Mouse (Mus musculus): ENCODE measurements around the gene Akap7. TPM values are rescaled to one million over a fixed set of nuclear protein-coding genes. Genes with fewer than 3 reads are reported as not detected.

Akap7 gene
- polyA plus RNA-seq, 1 experiment from 2014 or later = 20.7 TPM

GRCm38 (mm10) chr10:25296286-25296656 lies 11.4 kb downstream of the Akap7 start:
- 44% methylated on average over 8 of the region's 8 CpGs for WGBS
- Histone ChIP-seq H3K4me2 (peak overlapping the region; percentile 69), H3K4me1 (peaks cover 10% of the 10 kb centered on the region; the same call in 1 of the 2 replicates), H3K4me3 (replicated peaks) (peak overlapping the region; percentile 64), H3K27ac (peak overlapping the region; percentile 84; the same call in 1 of the 2 replicates), H3K27me3 (no peaks in the 10 kb centered on the region), H3K9me3 (no peaks in the 10 kb centered on the region), H3K36me3 (replicated peaks) (no peaks in the 10 kb centered on the region), H3K9ac (peak overlapping the region; percentile 81)
- peak; percentile 12 for ATAC-seq (ENCODE audit: low FRiP score)

GRCm38 (mm10) chr10:25295836-25296235 lies 11.8 kb downstream of the Akap7 start:
- 89% methylated on average over 9 of the region's 9 CpGs for WGBS
- no peak for ATAC-seq (ENCODE audit: low FRiP score)
- no peak overlapping the region for H3K4me3 ChIP-seq (replicated peaks)
- H3K36me3 ChIP-seq (replicated peaks) = no peaks in the 10 kb centered on the region
- peaks cover 10% of the 10 kb centered on the region; the same call in 1 of the 2 replicates for H3K4me1 ChIP-seq
- no peaks in the 10 kb centered on the region for H3K27me3 ChIP-seq
- H3K27ac ChIP-seq = no peak overlapping the region
- no peaks in the 10 kb centered on the region for H3K9me3 ChIP-seq
- no peak overlapping the region for H3K4me2 ChIP-seq
- no peak overlapping the region for H3K9ac ChIP-seq

- no peak for ATAC-seq (ENCODE audit: low FRiP score)
- Histone ChIP-seq H3K4me2 (no peak overlapping the region), H3K27ac (no peak overlapping the region), H3K9me3 (no peaks in the 10 kb centered on the region), H3K36me3 (replicated peaks) (no peaks in the 10 kb centered on the region), H3K27me3 (no peaks in the 10 kb centered on the region), H3K4me1 (peaks cover 10% of the 10 kb centered on the region; the same call in 1 of the 2 replicates), H3K4me3 (replicated peaks) (no peak overlapping the region), H3K9ac (no peak overlapping the region)
- WGBS = 83% methylated on average over 7 of the region's 7 CpGs
Observed at GRCm38 (mm10) chr10:25294999-25295398, 12.7 kb downstream of the Akap7 start.

- Histone ChIP-seq H3K9ac (no peak overlapping the region), H3K27me3 (no peaks in the 10 kb centered on the region), H3K4me1 (peaks cover 10% of the 10 kb centered on the region; the same call in 1 of the 2 replicates), H3K36me3 (replicated peaks) (no peaks in the 10 kb centered on the region), H3K27ac (no peak overlapping the region), H3K4me2 (no peak overlapping the region), H3K9me3 (no peaks in the 10 kb centered on the region), H3K4me3 (replicated peaks) (no peak overlapping the region)
- ATAC-seq (ENCODE audit: low FRiP score) = no peak
- 95% methylated on average over 3 of the region's 3 CpGs for WGBS
Observed at GRCm38 (mm10) chr10:25293796-25294195, 13.9 kb downstream of the Akap7 start.

DNA sequence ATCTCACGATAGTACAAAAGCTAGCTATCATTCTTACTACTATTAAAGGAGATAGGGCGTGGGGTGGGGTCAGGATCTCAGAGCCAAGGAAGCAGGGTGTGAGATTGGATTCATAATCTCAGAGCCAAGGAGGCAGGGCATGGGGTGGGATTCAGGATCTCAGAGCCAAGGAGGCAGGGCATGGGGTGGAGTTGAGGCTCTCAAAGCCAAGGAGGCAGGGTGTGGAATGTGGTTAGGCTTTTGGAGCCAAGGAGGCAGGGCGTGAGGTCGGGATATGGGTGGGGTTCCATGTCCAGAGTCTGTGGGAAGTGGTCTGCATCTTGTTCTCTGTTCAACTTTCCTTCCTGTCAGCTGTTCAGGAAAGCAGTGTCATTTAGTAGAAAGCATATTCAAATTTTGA lies 16.6 kb downstream of the Akap7 start:
- ATAC-seq (ENCODE audit: low FRiP score) = no peak
- WGBS = 90% methylated on average over 4 of the region's 4 CpGs

DNA sequence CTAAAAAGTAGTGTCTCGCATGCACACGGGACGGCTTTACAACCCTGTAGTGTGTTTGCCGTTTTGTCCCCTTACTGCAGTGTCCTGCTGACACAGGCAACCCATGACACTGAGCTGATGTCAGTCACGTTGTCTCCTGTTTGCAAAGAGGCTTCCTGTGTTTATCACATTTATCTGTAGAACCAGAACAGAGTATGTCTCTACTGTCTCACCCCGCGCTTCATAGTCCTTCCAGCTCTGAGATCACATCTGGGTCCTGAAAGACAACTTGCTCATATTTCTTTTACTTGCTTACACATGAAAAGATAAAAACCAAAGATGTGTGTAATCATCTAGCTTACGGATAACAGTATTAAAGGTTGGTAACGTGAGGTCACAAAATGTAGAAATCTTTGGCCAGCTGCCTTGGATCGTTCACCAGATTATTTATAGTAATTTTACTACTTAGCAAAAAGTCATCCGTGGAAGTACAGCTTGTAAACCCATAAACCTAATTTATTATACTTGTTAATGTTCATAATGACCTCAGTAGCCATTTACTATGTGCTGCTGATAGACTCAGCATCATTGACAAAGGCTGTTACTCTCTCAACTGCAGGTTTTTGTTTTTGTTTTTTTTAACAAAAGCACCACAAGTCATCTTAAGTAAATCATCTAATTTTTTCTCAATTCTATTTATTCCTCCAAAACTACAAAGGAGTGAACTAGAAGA lies 22.4 kb downstream of the Akap7 start:
- no peaks in the 10 kb centered on the region; the same call in 1 of the 2 replicates for H3K36me3 ChIP-seq (replicated peaks)
- no peaks in the 10 kb centered on the region for H3K9me3 ChIP-seq
- H3K27me3 ChIP-seq = no peaks in the 10 kb centered on the region
- 92% methylated on average over 11 of the region's 11 CpGs for WGBS
- H3K4me3 ChIP-seq (replicated peaks) = no peak overlapping the region
- no peak for ATAC-seq (ENCODE audit: low FRiP score)
- H3K27ac ChIP-seq = no peak overlapping the region
- no peaks in the 10 kb centered on the region for H3K4me1 ChIP-seq
- H3K4me2 ChIP-seq = no peak overlapping the region
- H3K9ac ChIP-seq = no peak overlapping the region

More for the DNA sequence above, 16.6 kb downstream of the Akap7 start:
- Histone ChIP-seq H3K27me3 (no peaks in the 10 kb centered on the region), H3K9me3 (no peaks in the 10 kb centered on the region), H3K9ac (no peak overlapping the region), H3K36me3 (replicated peaks) (no peaks in the 10 kb centered on the region), H3K4me2 (no peak overlapping the region), H3K4me3 (replicated peaks) (no peak overlapping the region), H3K4me1 (no peaks in the 10 kb centered on the region), H3K27ac (no peak overlapping the region)

- no peak for ATAC-seq (ENCODE audit: low FRiP score)
- H3K27me3 ChIP-seq = no peaks in the 10 kb centered on the region
- no peaks in the 10 kb centered on the region; the same call in 1 of the 2 replicates for H3K36me3 ChIP-seq (replicated peaks)
- WGBS = 91% methylated on average over 8 of the region's 8 CpGs
- no peaks in the 10 kb centered on the region for H3K9me3 ChIP-seq
- no peak overlapping the region for H3K27ac ChIP-seq
- no peak overlapping the region for H3K4me3 ChIP-seq (replicated peaks)
- H3K4me1 ChIP-seq = no peaks in the 10 kb centered on the region
- H3K9ac ChIP-seq = no peak overlapping the region
- no peak overlapping the region for H3K4me2 ChIP-seq
Observed at GRCm38 (mm10) chr10:25284427-25285099, 23.1 kb downstream of the Akap7 start.

- Histone ChIP-seq H3K9ac (no peak overlapping the region), H3K27me3 (no peaks in the 10 kb centered on the region), H3K4me3 (replicated peaks) (no peak overlapping the region), H3K4me2 (no peak overlapping the region), H3K9me3 (no peaks in the 10 kb centered on the region), H3K36me3 (replicated peaks) (no peaks in the 10 kb centered on the region; the same call in 1 of the 2 replicates), H3K4me1 (no peaks in the 10 kb centered on the region), H3K27ac (no peak overlapping the region)
- no peak for ATAC-seq (ENCODE audit: low FRiP score)
- 88% methylated on average over 7 of the region's 7 CpGs for WGBS
Observed at GRCm38 (mm10) chr10:25283397-25283796, 24.3 kb downstream of the Akap7 start.

- Histone ChIP-seq H3K9me3 (no peaks in the 10 kb centered on the region), H3K4me1 (no peaks in the 10 kb centered on the region), H3K27ac (no peak overlapping the region), H3K27me3 (no peaks in the 10 kb centered on the region), H3K4me2 (no peak overlapping the region), H3K36me3 (replicated peaks) (no peaks in the 10 kb centered on the region; the same call in 1 of the 2 replicates), H3K4me3 (replicated peaks) (no peak overlapping the region), H3K9ac (no peak overlapping the region)
- 62% methylated on average over 5 of the region's 5 CpGs for WGBS
- no peak for ATAC-seq (ENCODE audit: low FRiP score)
Observed at GRCm38 (mm10) chr10:25280141-25280540, 27.5 kb downstream of the Akap7 start.

GRCm38 (mm10) chr10:25279406-25279805 lies 28.3 kb downstream of the Akap7 start:
- Histone ChIP-seq H3K4me1 (no peaks in the 10 kb centered on the region), H3K4me3 (replicated peaks) (no peak overlapping the region)
- WGBS = 36% methylated on average over 3 of the region's 3 CpGs

GRCm38 (mm10) chr10:25275492-25275891 lies 32.2 kb downstream of the Akap7 start:
- Histone ChIP-seq H3K4me3 (replicated peaks) (no peak overlapping the region), H3K4me1 (peaks cover 6% of the 10 kb centered on the region; the same call in 1 of the 2 replicates), H3K27me3 (no peaks in the 10 kb centered on the region), H3K9me3 (no peaks in the 10 kb centered on the region), H3K9ac (no peak overlapping the region), H3K27ac (no peak overlapping the region), H3K4me2 (no peak overlapping the region), H3K36me3 (replicated peaks) (no peaks in the 10 kb centered on the region)
- no peak for ATAC-seq (ENCODE audit: low FRiP score)
- 84% methylated on average over 7 of the region's 7 CpGs for WGBS

More at GRCm38 (mm10) chr10:25279406-25279805, 28.3 kb downstream of the Akap7 start:
- no peak for ATAC-seq (ENCODE audit: low FRiP score)
- Histone ChIP-seq H3K9ac (no peak overlapping the region), H3K9me3 (no peaks in the 10 kb centered on the region), H3K4me2 (no peak overlapping the region), H3K27ac (no peak overlapping the region), H3K36me3 (replicated peaks) (no peaks in the 10 kb centered on the region; the same call in 1 of the 2 replicates), H3K27me3 (no peaks in the 10 kb centered on the region)

GRCm38 (mm10) chr10:25274621-25275330 lies 32.9 kb downstream of the Akap7 start:
- Histone ChIP-seq H3K27ac (no peak overlapping the region), H3K9me3 (no peaks in the 10 kb centered on the region), H3K4me1 (peaks cover 6% of the 10 kb centered on the region; the same call in 1 of the 2 replicates), H3K27me3 (no peaks in the 10 kb centered on the region), H3K36me3 (replicated peaks) (no peaks in the 10 kb centered on the region), H3K9ac (no peak overlapping the region), H3K4me2 (no peak overlapping the region), H3K4me3 (replicated peaks) (no peak overlapping the region)
- WGBS = 87% methylated on average over 26 of the region's 26 CpGs
- ATAC-seq (ENCODE audit: low FRiP score) = no peak

All from forebrain, embryonic 12.5 days (tissue).